Mouse (Mus musculus): ENCODE data around the gene Hsd11b2.
A peak's percentile ranks its signal among the peaks of the same experiment; 100 is the strongest.
"Not testable (repeated sequence)": the region's sequence is repeated elsewhere in the genome, so short reads cannot be mapped to it uniquely, and the experiment has no call there.

Gene Hsd11b2

GRCm38 (mm10) chr8:105563871-105564270 lies 45.3 kb downstream of the Hsd11b2 start:
- DNase-seq (ENCODE audit: low spot score) = no peak

- not testable (repeated sequence) for DNase-seq (ENCODE audit: low spot score)
Measured at GRCm38 (mm10) chr8:105564573-105565229, 46.1 kb downstream of the Hsd11b2 start.

GRCm38 (mm10) chr8:105565401-105565881 lies 46.9 kb downstream of the Hsd11b2 start:
- DNase-seq (ENCODE audit: low spot score) = peak; percentile 22

- DNase-seq (ENCODE audit: low spot score) = peak; percentile 97
Measured at GRCm38 (mm10) chr8:105565952-105566702, 47.6 kb downstream of the Hsd11b2 start, which contains the start of gene Atp6v0d1. Gene Atp6v0d1, minus strand, starts transcription at chr8:105566047.

- no peak for DNase-seq (ENCODE audit: low spot score)
Measured at GRCm38 (mm10) chr8:105566703-105567595, 48.4 kb downstream of the Hsd11b2 start.

GRCm38 (mm10) chr8:105571810-105572209 lies 53.3 kb downstream of the Hsd11b2 start:
- no peak for DNase-seq (ENCODE audit: low spot score)

GRCm38 (mm10) chr8:105573427-105573826 lies 54.9 kb downstream of the Hsd11b2 start:
- DNase-seq (ENCODE audit: low spot score) = no peak
